Mouse (Mus musculus) B cell, adult 67 days (primary cell): ENCODE results near the gene Cth. TPM values are rescaled to one million over a fixed set of nuclear protein-coding genes. Genes with fewer than 3 reads are reported as not detected.

Experiments used
- total RNA-seq, 2 experiments: library from RNA; stranded (reverse); gene quantifications; 4 replicates each; pipeline ENCODE4 v1.2.4; 2023

Gene Cth
- under 1 TPM in 1 of 2 experiments, not detected in 1; 0.87 TPM for total RNA-seq

GRCm38 (mm10) chr3:157924692-157925328 lies at the start of gene Cth:
Gene Cth, minus strand, starts transcription at chr3:157925077.

GRCm38 (mm10) chr3:157946843-157947358 lies 22.0 kb upstream of the Cth start, which contains the start of gene Ankrd13c:
Gene Ankrd13c, plus strand, starts transcription at chr3:157947239.

Other genes starting within 250 kb of the Cth start
- gene Ankrd13c, start 22.2 kb upstream of the Cth start, total RNA-seq = 10 to 100 TPM; 72.3 to 88.9 TPM
- gene Srsf11, start 111.6 kb upstream of the Cth start, total RNA-seq = 100 to 1,000 TPM; 407 to 414 TPM
- 10 to 100 TPM; 22.1 to 31.7 TPM for gene Lrrc40, start 111.6 kb upstream of the Cth start, total RNA-seq